Mouse (Mus musculus): ENCODE data around the gene Plcb4. TPM values are rescaled to one million over a fixed set of nuclear protein-coding genes. Genes with fewer than 3 reads are reported as not detected.

Gene Plcb4
- polyA plus RNA-seq, 1 experiment from 2014 or later: 11.0 TPM

DNA sequence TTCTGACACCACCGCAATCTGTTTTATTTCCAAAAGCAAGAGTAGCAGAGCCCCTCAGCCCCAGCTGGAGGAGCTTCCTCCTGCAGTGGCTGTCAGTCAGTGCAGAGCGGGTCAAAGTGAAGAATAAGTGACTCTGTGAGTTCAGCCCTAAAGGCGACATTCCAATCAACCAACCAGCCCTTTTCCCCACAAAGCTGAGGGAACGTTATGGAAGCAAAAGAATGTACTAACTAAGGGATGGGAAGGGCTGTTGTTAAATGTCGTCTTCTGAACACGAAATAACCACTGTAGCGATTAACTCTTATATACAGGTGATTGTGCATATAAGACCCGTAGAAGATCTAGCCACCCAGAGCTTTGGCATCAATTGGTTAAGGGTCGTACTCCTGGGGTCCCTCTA is 214.3 kb downstream of the Plcb4 start:
- no peak for DNase-seq (ENCODE audit: low spot score)
- Histone ChIP-seq H3K9me3 (replicated peaks; ENCODE audit: control insufficient read depth, low read length) (no peaks in the 10 kb centered on the region), H3K9ac (replicated peaks; ENCODE audit: low read length) (no peak overlapping the region), H3K4me2 (ENCODE audit: low read depth, low read length) (no peak overlapping the region), H3K27me3 (ENCODE audit: control insufficient read depth, insufficient read depth, low read length) (no peaks in the 10 kb centered on the region), H3K4me1 (ENCODE audit: control insufficient read depth, insufficient read depth, low read length) (no peaks in the 10 kb centered on the region), H3K27ac (replicated peaks; ENCODE audit: low read depth, low read length) (no peak overlapping the region), H3K36me3 (replicated peaks; ENCODE audit: control insufficient read depth, insufficient read depth, low read depth, low read length) (no peaks in the 10 kb centered on the region), H3K4me3 (ENCODE audit: low read depth, low read length) (no peak overlapping the region)
- WGBS: 60% methylated on average over 9 of the region's 9 CpGs
- no peak for ATAC-seq (replicated peaks; ENCODE audit: insufficient number of reproducible peaks, low FRiP score, low TSS enrichment, low read depth)

DNA sequence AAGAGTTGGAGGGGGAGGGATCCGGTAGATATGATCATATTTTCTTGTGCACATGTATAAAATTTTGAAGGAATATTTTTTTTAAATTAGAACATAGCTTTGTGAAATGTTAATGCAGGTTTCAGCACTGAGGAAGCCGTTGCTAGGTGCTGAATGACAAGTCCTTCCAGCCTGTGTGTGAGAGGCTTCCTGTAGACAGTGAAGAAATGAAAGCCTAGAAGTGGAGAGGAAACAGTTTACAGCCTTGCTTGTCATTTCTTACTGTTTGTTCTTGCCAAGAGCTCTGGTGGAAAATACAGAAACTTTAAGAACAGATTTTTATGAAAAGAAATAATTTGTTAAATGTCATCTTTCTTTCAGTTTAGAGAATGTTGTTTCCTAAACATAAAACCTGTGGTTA is 214.9 kb downstream of the Plcb4 start:
- H3K9me3 ChIP-seq (replicated peaks; ENCODE audit: control insufficient read depth, low read length): no peaks in the 10 kb centered on the region
- ATAC-seq (replicated peaks; ENCODE audit: insufficient number of reproducible peaks, low FRiP score, low TSS enrichment, low read depth) (no peak), DNase-seq (ENCODE audit: low spot score) (no peak)
- no peak overlapping the region for H3K9ac ChIP-seq (replicated peaks; ENCODE audit: low read length)
- no peak overlapping the region for H3K27ac ChIP-seq (replicated peaks; ENCODE audit: low read depth, low read length)
- H3K4me3 ChIP-seq (ENCODE audit: low read depth, low read length): no peak overlapping the region
- H3K36me3 ChIP-seq (replicated peaks; ENCODE audit: control insufficient read depth, insufficient read depth, low read depth, low read length): no peaks in the 10 kb centered on the region
- H3K4me1 ChIP-seq (ENCODE audit: control insufficient read depth, insufficient read depth, low read length): no peaks in the 10 kb centered on the region
- H3K27me3 ChIP-seq (ENCODE audit: control insufficient read depth, insufficient read depth, low read length): no peaks in the 10 kb centered on the region
- WGBS: 70% methylated on average over 2 of the region's 2 CpGs
- no peak overlapping the region for H3K4me2 ChIP-seq (ENCODE audit: low read depth, low read length)

DNA sequence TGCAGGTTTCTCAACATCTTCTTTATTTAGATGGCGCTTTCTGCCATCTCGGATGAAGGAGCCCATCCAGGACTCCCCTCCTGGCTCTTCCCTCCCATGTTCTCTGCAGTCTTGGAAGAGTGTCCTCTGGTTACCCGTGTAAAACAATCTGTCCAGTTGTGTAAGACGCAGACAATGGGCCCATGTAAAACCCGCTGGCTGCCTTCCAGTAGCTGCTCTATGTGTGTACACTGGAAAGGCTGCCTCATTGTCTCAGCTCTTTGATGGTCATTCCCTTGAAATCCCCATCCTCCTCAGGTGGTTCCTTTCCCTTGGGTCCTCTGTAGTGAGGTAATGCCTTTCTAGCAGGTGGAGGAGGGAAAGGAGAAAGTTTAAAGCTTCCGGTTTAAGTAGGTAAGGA is 216.7 kb downstream of the Plcb4 start:
- Histone ChIP-seq H3K4me1 (ENCODE audit: control insufficient read depth, insufficient read depth, low read length) (no peaks in the 10 kb centered on the region), H3K9me3 (replicated peaks; ENCODE audit: control insufficient read depth, low read length) (no peaks in the 10 kb centered on the region), H3K27ac (replicated peaks; ENCODE audit: low read depth, low read length) (no peak overlapping the region), H3K9ac (replicated peaks; ENCODE audit: low read length) (no peak overlapping the region), H3K4me3 (ENCODE audit: low read depth, low read length) (no peak overlapping the region), H3K36me3 (replicated peaks; ENCODE audit: control insufficient read depth, insufficient read depth, low read depth, low read length) (no peaks in the 10 kb centered on the region), H3K4me2 (ENCODE audit: low read depth, low read length) (no peak overlapping the region), H3K27me3 (ENCODE audit: control insufficient read depth, insufficient read depth, low read length) (no peaks in the 10 kb centered on the region)
- 85% methylated on average over 6 of the region's 6 CpGs for WGBS
- DNase-seq (ENCODE audit: low spot score): no peak
- ATAC-seq (replicated peaks; ENCODE audit: insufficient number of reproducible peaks, low FRiP score, low TSS enrichment, low read depth): no peak

DNA sequence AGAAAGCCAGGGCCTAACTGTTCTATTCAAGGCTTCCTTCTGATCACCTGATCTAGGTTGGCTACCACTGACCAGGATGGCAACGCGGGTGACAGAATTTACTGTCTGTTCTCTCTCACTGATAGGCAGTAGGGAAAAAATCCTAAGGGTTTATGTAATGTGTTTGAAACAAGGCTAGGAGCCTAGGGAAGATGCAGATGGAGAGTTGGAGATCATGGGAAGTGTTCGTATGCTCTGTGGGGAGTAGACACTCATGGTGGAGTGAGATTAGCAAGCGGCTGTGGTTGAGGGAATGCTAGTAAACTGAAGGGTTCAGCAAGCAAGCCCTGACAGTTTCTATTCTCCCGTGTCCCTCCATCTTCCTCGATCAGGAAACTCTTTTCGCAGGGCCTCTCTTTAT is 220.5 kb downstream of the Plcb4 start:
- WGBS: 91% methylated on average over 7 of the region's 7 CpGs
- Histone ChIP-seq H3K4me3 (ENCODE audit: low read depth, low read length) (no peak overlapping the region), H3K4me1 (ENCODE audit: control insufficient read depth, insufficient read depth, low read length) (no peaks in the 10 kb centered on the region), H3K27ac (replicated peaks; ENCODE audit: low read depth, low read length) (no peak overlapping the region), H3K36me3 (replicated peaks; ENCODE audit: control insufficient read depth, insufficient read depth, low read depth, low read length) (no peaks in the 10 kb centered on the region), H3K9me3 (replicated peaks; ENCODE audit: control insufficient read depth, low read length) (no peaks in the 10 kb centered on the region), H3K4me2 (ENCODE audit: low read depth, low read length) (no peak overlapping the region), H3K9ac (replicated peaks; ENCODE audit: low read length) (no peak overlapping the region), H3K27me3 (ENCODE audit: control insufficient read depth, insufficient read depth, low read length) (no peaks in the 10 kb centered on the region)
- DNase-seq (ENCODE audit: low spot score) (no peak), ATAC-seq (replicated peaks; ENCODE audit: insufficient number of reproducible peaks, low FRiP score, low TSS enrichment, low read depth) (no peak)

DNA sequence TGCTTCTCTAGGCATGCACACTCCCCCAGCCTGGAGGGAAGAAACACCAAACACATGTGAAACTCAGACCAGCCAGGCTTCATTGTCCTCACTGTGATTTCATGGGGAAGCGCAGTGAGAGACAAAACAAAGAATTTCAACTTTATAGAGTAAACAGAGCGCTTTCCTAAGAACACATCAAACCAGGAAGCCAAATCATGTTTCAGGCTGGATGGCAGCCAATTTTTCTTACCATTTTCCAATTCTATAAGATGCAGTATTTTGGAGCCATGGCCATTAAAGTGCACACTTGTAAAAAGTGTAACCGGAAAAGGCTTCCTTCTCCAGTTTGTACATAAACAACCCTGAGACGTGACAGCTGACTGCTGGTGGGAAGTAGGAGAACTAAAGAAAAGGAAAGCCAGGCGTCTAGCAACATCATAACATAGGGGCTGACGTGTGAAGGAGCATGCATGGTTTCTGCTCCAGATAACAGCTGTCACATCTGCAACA is 221.5 kb downstream of the Plcb4 start:
- H3K4me1 ChIP-seq (ENCODE audit: control insufficient read depth, insufficient read depth, low read length): no peaks in the 10 kb centered on the region
- H3K4me2 ChIP-seq (ENCODE audit: low read depth, low read length): no peak overlapping the region
- no peak overlapping the region for H3K9ac ChIP-seq (replicated peaks; ENCODE audit: low read length)
- H3K4me3 ChIP-seq (ENCODE audit: low read depth, low read length): no peak overlapping the region
- H3K27ac ChIP-seq (replicated peaks; ENCODE audit: low read depth, low read length): no peak overlapping the region
- no peaks in the 10 kb centered on the region for H3K9me3 ChIP-seq (replicated peaks; ENCODE audit: control insufficient read depth, low read length)
- H3K36me3 ChIP-seq (replicated peaks; ENCODE audit: control insufficient read depth, insufficient read depth, low read depth, low read length): no peaks in the 10 kb centered on the region
- DNase-seq (ENCODE audit: low spot score) (no peak), ATAC-seq (replicated peaks; ENCODE audit: insufficient number of reproducible peaks, low FRiP score, low TSS enrichment, low read depth) (no peak)
- H3K27me3 ChIP-seq (ENCODE audit: control insufficient read depth, insufficient read depth, low read length): no peaks in the 10 kb centered on the region
- 56% methylated on average over 6 of the region's 6 CpGs for whole genome bisulfite sequencing

DNA sequence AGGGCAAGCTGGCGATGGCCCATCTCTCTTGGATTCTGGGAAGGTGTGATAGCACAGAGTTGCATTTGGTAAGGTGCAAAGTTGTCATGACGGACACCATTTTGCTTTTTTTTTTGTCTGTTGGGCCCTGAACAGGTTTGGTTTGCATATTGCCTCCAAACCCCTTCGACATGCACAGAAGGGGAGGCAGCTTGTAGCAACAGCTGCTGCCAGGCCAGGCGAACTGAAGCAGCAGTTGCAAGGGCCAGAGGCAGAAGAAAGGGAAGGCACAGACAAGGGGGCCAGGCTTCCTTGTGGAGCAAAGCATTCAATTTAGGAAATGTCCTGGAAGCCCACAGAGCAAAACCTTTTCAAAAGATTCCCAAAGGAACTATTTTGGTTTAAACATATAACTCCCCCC is 224.5 kb downstream of the Plcb4 start:
- Histone ChIP-seq H3K36me3 (replicated peaks; ENCODE audit: control insufficient read depth, insufficient read depth, low read depth, low read length) (no peaks in the 10 kb centered on the region), H3K4me2 (ENCODE audit: low read depth, low read length) (no peak overlapping the region), H3K9ac (replicated peaks; ENCODE audit: low read length) (no peak overlapping the region), H3K4me1 (ENCODE audit: control insufficient read depth, insufficient read depth, low read length) (no peaks in the 10 kb centered on the region), H3K27me3 (ENCODE audit: control insufficient read depth, insufficient read depth, low read length) (no peaks in the 10 kb centered on the region), H3K4me3 (ENCODE audit: low read depth, low read length) (no peak overlapping the region), H3K27ac (replicated peaks; ENCODE audit: low read depth, low read length) (no peak overlapping the region), H3K9me3 (replicated peaks; ENCODE audit: control insufficient read depth, low read length) (no peaks in the 10 kb centered on the region)
- WGBS: 86% methylated on average over 4 of the region's 4 CpGs
- DNase-seq (ENCODE audit: low spot score) (no peak), ATAC-seq (replicated peaks; ENCODE audit: insufficient number of reproducible peaks, low FRiP score, low TSS enrichment, low read depth) (no peak)

DNA sequence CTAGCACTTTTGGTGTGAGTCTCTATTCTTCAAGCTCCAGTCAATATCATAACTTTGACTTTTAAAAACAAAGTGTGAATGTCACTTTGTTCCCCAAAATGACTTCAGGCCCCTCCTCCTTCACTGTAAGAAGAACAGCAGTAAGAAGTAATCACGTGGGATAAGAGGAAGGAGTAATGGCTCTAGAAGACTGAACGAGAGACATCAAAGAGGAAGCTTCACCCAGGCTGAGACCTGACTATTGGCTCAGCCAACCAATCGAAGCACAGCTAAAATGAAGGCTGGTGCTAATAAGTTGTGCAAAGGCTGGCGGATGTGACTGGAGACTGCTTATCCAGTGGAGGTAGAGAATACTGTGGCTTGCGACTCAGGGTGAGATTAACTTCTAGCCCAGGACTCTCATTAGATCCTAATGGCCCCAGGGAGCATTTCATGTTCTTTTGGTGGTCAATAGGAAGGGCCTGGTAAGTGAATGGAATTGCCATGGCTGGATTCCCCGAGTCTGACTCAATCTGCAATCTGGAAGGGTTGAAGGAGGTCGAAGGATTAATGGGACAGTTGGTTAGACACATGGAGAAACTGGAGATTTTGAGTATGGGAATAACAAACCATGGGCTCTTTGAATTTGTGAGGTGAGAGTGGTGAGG is 225.8 kb downstream of the Plcb4 start:
- H3K27ac ChIP-seq (replicated peaks; ENCODE audit: low read depth, low read length): no peak overlapping the region
- no peak overlapping the region for H3K4me2 ChIP-seq (ENCODE audit: low read depth, low read length)
- H3K9ac ChIP-seq (replicated peaks; ENCODE audit: low read length): no peak overlapping the region
- H3K27me3 ChIP-seq (ENCODE audit: control insufficient read depth, insufficient read depth, low read length): no peaks in the 10 kb centered on the region
- no peaks in the 10 kb centered on the region for H3K9me3 ChIP-seq (replicated peaks; ENCODE audit: control insufficient read depth, low read length)
- DNase-seq (ENCODE audit: low spot score): no peak
- 80% methylated on average over 7 of the region's 7 CpGs for WGBS
- H3K4me3 ChIP-seq (ENCODE audit: low read depth, low read length): no peak overlapping the region
- no peaks in the 10 kb centered on the region for H3K36me3 ChIP-seq (replicated peaks; ENCODE audit: control insufficient read depth, insufficient read depth, low read depth, low read length)
- no peaks in the 10 kb centered on the region for H3K4me1 ChIP-seq (ENCODE audit: control insufficient read depth, insufficient read depth, low read length)
- ATAC-seq (replicated peaks; ENCODE audit: insufficient number of reproducible peaks, low FRiP score, low TSS enrichment, low read depth): no peak

DNA sequence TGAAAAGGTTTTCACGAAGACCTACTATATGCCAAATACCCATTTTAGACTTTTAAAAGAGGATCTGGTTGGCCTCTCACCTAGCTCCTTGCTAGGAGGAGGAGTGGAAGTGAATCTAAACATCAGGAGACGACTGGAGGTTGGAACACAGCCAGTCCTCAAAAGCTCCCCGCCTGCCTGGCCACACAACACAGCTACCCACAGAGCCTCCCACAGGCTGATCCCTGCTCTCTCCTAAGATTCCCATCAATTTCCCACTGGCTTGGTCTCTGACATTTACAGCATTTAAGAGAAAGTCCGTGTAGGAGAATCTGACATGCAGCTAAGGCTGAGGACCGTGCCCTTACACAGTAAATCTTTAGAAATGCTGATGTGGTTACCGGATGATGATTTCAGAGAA is 226.8 kb downstream of the Plcb4 start:
- H3K27ac ChIP-seq (replicated peaks; ENCODE audit: low read depth, low read length): no peak overlapping the region
- H3K9me3 ChIP-seq (replicated peaks; ENCODE audit: control insufficient read depth, low read length): no peaks in the 10 kb centered on the region
- H3K4me2 ChIP-seq (ENCODE audit: low read depth, low read length): no peak overlapping the region
- H3K4me3 ChIP-seq (ENCODE audit: low read depth, low read length): no peak overlapping the region
- no peak overlapping the region for H3K9ac ChIP-seq (replicated peaks; ENCODE audit: low read length)
- 81% methylated on average over 6 of the region's 6 CpGs for WGBS
- ATAC-seq (replicated peaks; ENCODE audit: insufficient number of reproducible peaks, low FRiP score, low TSS enrichment, low read depth) (no peak), DNase-seq (ENCODE audit: low spot score) (no peak)
- no peaks in the 10 kb centered on the region for H3K4me1 ChIP-seq (ENCODE audit: control insufficient read depth, insufficient read depth, low read length)
- no peaks in the 10 kb centered on the region for H3K36me3 ChIP-seq (replicated peaks; ENCODE audit: control insufficient read depth, insufficient read depth, low read depth, low read length)
- no peaks in the 10 kb centered on the region for H3K27me3 ChIP-seq (ENCODE audit: control insufficient read depth, insufficient read depth, low read length)

Measured in embryonic facial prominence, embryonic 11.5 days (tissue).